Mouse (Mus musculus): Measurements from ENCODE around the gene Zfp26. TPM values are rescaled to one million over a fixed set of nuclear protein-coding genes. Genes with fewer than 3 reads are reported as not detected.

The Zfp26 gene
- polyA plus RNA-seq (2015; fragmentation: Nextera tagmentation; extraction: Ambion mirVana) = 17.8 and 21.9 TPM in 2 replicates

DNA sequence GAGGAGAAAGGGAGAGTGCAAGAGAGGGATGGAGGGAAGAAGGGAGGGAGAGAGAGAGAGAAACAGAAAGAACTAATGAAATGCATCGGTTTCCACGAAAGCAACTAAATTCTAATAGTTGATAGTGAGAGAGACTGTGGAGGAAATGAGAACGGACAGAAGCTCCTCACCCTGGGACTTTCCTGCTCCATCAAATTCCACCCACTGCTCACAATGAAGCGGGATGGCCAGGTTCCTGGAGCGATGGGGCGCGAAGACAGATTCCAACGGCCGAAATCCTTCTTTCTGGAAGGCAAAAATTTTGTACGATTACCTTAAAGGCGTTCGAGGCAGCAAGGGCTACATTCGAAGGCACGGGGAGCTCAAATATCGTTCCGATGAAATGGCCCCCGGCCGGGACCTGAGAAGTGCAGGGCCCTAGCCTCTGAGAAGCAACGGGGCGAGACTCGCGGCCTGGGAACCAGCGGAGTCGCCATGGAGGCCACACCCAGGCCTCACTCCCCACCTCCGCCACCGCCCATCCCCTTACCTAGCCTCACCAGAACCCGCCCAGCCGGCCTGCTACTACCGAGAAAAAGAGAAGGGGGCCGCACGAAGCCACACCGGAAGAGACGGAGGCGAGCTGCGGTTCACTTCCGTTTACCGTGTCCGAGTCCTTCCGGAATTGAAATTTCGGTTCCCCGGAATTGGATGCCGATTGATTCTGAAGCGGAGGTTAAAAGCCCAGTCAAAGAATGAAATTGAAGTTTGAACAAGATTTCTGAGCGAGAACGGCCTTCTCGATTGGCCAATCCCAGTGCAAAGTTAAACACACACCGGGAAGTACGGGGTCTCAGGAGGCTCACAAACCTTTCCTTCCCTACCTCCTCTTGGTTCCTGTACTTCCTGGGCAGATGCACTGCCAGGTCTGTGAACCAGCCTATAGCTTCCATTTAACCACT is at the start of gene Zfp26:
Gene Zfp26, minus strand, starts transcription at position 786 of the 941 bp plus-strand sequence.
- peak within 1 kb of the TSS; percentile 84 for H3K9ac ChIP-seq
- ATAC-seq (replicated peaks; ENCODE audit: low FRiP score) = peak; percentile 96
- under 1% methylated on average over 48 of the region's 48 CpGs for WGBS
- H3K4me3 ChIP-seq (replicated peaks) = peak within 1 kb of the TSS; percentile 84
- peak within 1 kb of the TSS; percentile 73 for H3K4me2 ChIP-seq
- H3K36me3 ChIP-seq = peaks cover 30% of the 10 kb centered on the region
- peaks cover 16% of the 10 kb centered on the region for H3K4me1 ChIP-seq
- 0 out of 2 replicates have a peak, but pooled peaks cover 5% of the 10 kb centered on the region for H3K27me3 ChIP-seq
- H3K9me3 ChIP-seq (replicated peaks) = no peaks in the 10 kb centered on the region
- H3K27ac ChIP-seq = peak within 1 kb of the TSS; percentile 95

DNA sequence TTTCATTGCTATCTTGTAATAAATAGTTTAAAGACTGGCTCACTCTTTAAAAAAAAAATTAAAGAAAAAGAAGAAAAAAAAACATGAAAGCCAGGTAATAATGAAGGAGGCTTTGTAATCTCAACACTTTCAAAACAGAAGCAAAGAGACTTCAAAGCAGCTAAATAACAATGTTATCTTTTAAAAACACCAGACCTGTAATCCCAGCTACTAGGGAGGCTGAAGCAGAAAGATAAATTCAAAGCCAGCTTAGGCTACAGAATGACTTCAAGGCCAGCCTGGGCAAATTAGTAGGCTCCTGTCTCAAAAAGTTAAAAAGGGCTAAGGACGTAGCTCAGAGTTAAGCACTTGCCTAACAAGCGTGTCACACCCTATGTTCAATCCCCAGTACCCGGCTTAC is 49.7 kb upstream of the Zfp26 start:
- Histone ChIP-seq H3K4me2 (no peak overlapping the region), H3K4me1 (peaks cover 9% of the 10 kb centered on the region; the same call in 1 of the 2 replicates), H3K9me3 (replicated peaks) (no peaks in the 10 kb centered on the region), H3K36me3 (peaks cover 73% of the 10 kb centered on the region), H3K27me3 (no peaks in the 10 kb centered on the region), H3K4me3 (replicated peaks) (no peak overlapping the region), H3K27ac (no peak overlapping the region), H3K9ac (no peak overlapping the region)
- 77% methylated on average over 3 of the region's 3 CpGs for WGBS
- ATAC-seq (replicated peaks; ENCODE audit: low FRiP score) = no peak

DNA sequence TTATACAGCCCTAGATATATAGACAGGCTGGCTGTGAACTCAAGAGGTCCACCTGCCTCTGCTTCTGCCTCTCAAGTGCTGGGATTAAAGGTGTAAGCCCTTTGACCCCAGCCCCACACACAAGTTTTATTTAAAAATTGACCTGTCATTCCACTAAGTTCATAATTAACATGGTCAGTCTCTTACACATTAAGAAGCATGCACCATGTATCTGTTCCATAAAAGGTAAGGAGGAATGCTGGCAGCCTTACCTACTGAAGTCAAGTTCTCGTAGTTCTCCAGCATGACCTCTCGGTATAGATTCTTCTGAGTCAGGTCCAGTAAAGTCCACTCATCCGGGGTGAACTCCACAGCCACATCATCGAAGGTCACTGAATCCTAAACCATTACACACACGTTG is 44.8 kb upstream of the Zfp26 start:
- no peak overlapping the region for H3K4me2 ChIP-seq
- peaks cover 86% of the 10 kb centered on the region for H3K36me3 ChIP-seq
- no peak for ATAC-seq (replicated peaks; ENCODE audit: low FRiP score)
- H3K27me3 ChIP-seq = no peaks in the 10 kb centered on the region
- no peak overlapping the region for H3K4me3 ChIP-seq (replicated peaks)
- H3K9me3 ChIP-seq (replicated peaks) = no peaks in the 10 kb centered on the region
- H3K9ac ChIP-seq = no peak overlapping the region
- H3K27ac ChIP-seq = no peak overlapping the region
- H3K4me1 ChIP-seq = no peaks in the 10 kb centered on the region
- WGBS = 82% methylated on average over 5 of the region's 5 CpGs

DNA sequence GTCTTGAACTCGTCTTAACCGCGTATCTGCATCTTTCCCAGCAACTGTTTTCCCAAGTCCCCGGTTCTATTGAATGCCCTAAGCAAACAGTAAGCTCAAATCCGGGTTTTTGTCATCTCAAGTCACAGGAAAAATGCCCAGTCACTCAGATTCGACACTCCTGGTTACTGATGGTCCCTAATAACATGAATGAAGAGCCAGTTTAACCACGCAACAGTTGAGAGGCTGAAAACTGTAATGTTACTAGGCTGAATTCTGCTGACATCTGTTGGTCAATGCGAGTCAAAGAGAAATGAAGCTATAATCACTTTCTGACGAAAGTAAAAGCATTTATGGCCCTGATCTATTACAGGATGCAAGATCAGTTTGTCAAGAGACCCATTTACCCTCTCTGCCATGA is 33.3 kb upstream of the Zfp26 start:
- peaks cover 31% of the 10 kb centered on the region for H3K36me3 ChIP-seq
- H3K9ac ChIP-seq = peak overlapping the region; percentile 79
- 6% methylated on average over 9 of the region's 9 CpGs for WGBS
- no peaks in the 10 kb centered on the region for H3K27me3 ChIP-seq
- no peaks in the 10 kb centered on the region for H3K9me3 ChIP-seq (replicated peaks)
- H3K4me1 ChIP-seq = peaks cover 28% of the 10 kb centered on the region
- peak overlapping the region; percentile 96 for H3K27ac ChIP-seq
- no peak for ATAC-seq (replicated peaks; ENCODE audit: low FRiP score)
- H3K4me2 ChIP-seq = peak overlapping the region; percentile 71
- peak overlapping the region; percentile 83 for H3K4me3 ChIP-seq (replicated peaks)

- H3K9ac ChIP-seq = peak within 1 kb of the TSS; percentile 79
- peak within 1 kb of the TSS; percentile 83 for H3K4me3 ChIP-seq (replicated peaks)
- peak within 1 kb of the TSS; percentile 96 for H3K27ac ChIP-seq
- H3K4me1 ChIP-seq = peaks cover 28% of the 10 kb centered on the region
- 1% methylated on average over 40 of the region's 40 CpGs for WGBS
- peaks cover 25% of the 10 kb centered on the region for H3K36me3 ChIP-seq
- H3K4me2 ChIP-seq = peak within 1 kb of the TSS; percentile 71
- H3K27me3 ChIP-seq = no peaks in the 10 kb centered on the region
- no peaks in the 10 kb centered on the region for H3K9me3 ChIP-seq (replicated peaks)
- ATAC-seq (replicated peaks; ENCODE audit: low FRiP score) = peak; percentile 96
Observed at GRCm38 (mm10) chr9:20492527-20493233, 32.7 kb upstream of the Zfp26 start, which contains the start of gene Zfp426. Zfp426 (minus strand) TSS chr9:20492746.

DNA sequence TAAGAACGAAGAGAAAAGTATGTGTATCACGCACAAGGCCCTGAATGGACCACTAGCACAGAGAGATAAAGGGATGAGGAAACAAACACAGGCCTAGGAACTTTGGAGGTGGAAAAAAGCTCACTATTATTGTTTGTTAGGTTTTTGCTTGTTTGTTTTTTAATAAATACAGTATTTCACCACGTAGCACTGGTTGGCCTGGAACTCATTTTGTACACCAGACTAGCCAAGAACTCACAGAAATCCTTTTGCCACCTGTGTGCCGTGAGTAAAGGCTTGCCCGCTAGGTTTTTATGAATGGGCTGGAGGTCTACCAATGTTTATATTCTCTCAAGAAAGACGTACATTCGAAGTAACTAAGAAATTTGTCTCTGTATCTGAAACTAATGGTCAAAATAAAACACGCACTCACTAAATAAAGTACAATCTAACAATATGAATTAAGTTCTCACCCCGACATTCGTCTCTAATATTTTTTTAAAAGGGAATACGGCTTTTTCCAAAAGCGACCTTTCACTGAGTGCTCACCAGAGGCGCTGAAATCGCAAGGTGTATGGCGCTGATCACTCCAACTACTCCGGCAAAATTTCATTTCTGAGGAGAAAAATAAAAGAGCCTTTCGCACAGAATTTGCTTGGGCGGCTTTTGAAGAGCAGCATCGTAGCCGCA is 32.0 kb upstream of the Zfp26 start:
- Histone ChIP-seq H3K4me2 (peak overlapping the region; percentile 71), H3K9me3 (replicated peaks) (no peaks in the 10 kb centered on the region), H3K4me3 (replicated peaks) (peak overlapping the region; percentile 83)

DNA sequence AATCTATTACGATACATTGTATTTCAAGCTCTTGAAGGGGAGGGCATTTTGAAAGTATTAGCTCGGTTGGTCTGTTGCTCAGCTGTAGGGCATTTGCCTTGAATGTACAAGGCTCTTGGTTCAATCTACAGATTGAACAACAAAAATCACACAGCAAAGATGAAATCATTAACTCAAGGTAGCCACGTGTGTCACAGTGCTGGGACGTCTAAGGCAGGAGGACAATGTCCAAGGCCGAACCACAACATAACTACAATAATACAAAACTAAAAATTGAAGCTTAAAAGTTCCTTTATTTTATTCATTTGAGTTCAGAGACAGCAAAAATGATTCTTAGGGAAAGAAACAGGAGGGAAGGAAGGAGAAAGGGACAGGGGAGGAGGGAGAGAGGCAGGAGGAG is 29.6 kb upstream of the Zfp26 start:
- Histone ChIP-seq H3K4me2 (no peak overlapping the region), H3K9ac (no peak overlapping the region), H3K4me1 (peaks cover 28% of the 10 kb centered on the region), H3K9me3 (replicated peaks) (no peaks in the 10 kb centered on the region), H3K27me3 (no peaks in the 10 kb centered on the region), H3K27ac (no peak overlapping the region), H3K4me3 (replicated peaks) (no peak overlapping the region), H3K36me3 (peaks cover 29% of the 10 kb centered on the region)
- WGBS = 87% methylated on average over 5 of the region's 5 CpGs
- ATAC-seq (replicated peaks; ENCODE audit: low FRiP score) = no peak

More for the DNA sequence above, 32.0 kb upstream of the Zfp26 start:
- ATAC-seq (replicated peaks; ENCODE audit: low FRiP score) = no peak
- peak overlapping the region; percentile 96 for H3K27ac ChIP-seq
- no peaks in the 10 kb centered on the region for H3K27me3 ChIP-seq
- peaks cover 22% of the 10 kb centered on the region for H3K36me3 ChIP-seq
- H3K9ac ChIP-seq = peak overlapping the region; percentile 79
- 10% methylated on average over 20 of the region's 20 CpGs for WGBS
- peaks cover 28% of the 10 kb centered on the region for H3K4me1 ChIP-seq

- no peak for ATAC-seq (replicated peaks; ENCODE audit: low FRiP score)
- Histone ChIP-seq H3K9me3 (replicated peaks) (no peaks in the 10 kb centered on the region), H3K4me1 (no peaks in the 10 kb centered on the region), H3K4me2 (no peak overlapping the region), H3K27me3 (no peaks in the 10 kb centered on the region), H3K9ac (no peak overlapping the region), H3K4me3 (replicated peaks) (no peak overlapping the region), H3K36me3 (peaks cover 85% of the 10 kb centered on the region), H3K27ac (no peak overlapping the region)
- 93% methylated on average over 5 of the region's 5 CpGs for WGBS
Observed at GRCm38 (mm10) chr9:20479396-20479795, 19.4 kb upstream of the Zfp26 start.

- H3K4me3 ChIP-seq (replicated peaks) = no peak overlapping the region
- H3K27ac ChIP-seq = no peak overlapping the region
- H3K27me3 ChIP-seq = no peaks in the 10 kb centered on the region
Observed at GRCm38 (mm10) chr9:20476632-20477031, 16.7 kb upstream of the Zfp26 start.

GRCm38 (mm10) chr9:20466761-20467442 is 6.9 kb upstream of the Zfp26 start:
- 0 out of 2 replicates have a peak, but pooled peaks cover 5% of the 10 kb centered on the region for H3K27me3 ChIP-seq
- no peaks in the 10 kb centered on the region for H3K4me1 ChIP-seq
- peak; percentile 71 for ATAC-seq (replicated peaks; ENCODE audit: low FRiP score)
- H3K4me2 ChIP-seq = no peak overlapping the region
- H3K27ac ChIP-seq = no peak overlapping the region
- 55% methylated on average over 7 of the region's 7 CpGs for WGBS
- peaks cover 8% of the 10 kb centered on the region; the same call in 1 of the 2 replicates for H3K9me3 ChIP-seq (replicated peaks)
- peaks cover 36% of the 10 kb centered on the region for H3K36me3 ChIP-seq
- no peak overlapping the region for H3K4me3 ChIP-seq (replicated peaks)
- no peak overlapping the region for H3K9ac ChIP-seq

More at GRCm38 (mm10) chr9:20476632-20477031, 16.7 kb upstream of the Zfp26 start:
- H3K9ac ChIP-seq = no peak overlapping the region
- no peak overlapping the region for H3K4me2 ChIP-seq
- H3K4me1 ChIP-seq = no peaks in the 10 kb centered on the region
- no peak for ATAC-seq (replicated peaks; ENCODE audit: low FRiP score)
- H3K36me3 ChIP-seq = peaks cover 85% of the 10 kb centered on the region
- H3K9me3 ChIP-seq (replicated peaks) = no peaks in the 10 kb centered on the region
- WGBS = 96% methylated on average over 1 of the region's 1 CpGs

DNA sequence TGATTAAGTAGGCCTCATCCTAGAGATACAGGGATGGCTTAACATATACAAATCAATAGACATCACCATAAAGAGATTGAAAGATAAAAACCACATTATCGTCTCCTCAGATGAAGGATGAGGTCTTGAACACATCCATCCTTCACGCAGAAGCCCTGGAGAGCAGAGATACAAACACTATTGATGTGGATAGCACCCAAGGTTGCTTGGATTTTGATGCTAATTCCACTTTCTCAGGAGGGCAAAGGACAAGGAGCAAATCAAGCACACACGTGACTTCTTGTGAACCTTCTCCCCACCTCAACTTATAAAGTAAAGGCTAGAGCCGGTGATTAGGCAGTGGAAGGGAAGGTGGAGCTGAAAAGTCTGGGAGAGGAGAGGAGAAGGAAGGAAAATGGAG is 6.3 kb downstream of the Zfp26 start:
- peaks cover 6% of the 10 kb centered on the region for H3K4me1 ChIP-seq
- H3K36me3 ChIP-seq = peaks cover 63% of the 10 kb centered on the region
- ATAC-seq (replicated peaks; ENCODE audit: low FRiP score) = no peak
- no peaks in the 10 kb centered on the region for H3K27me3 ChIP-seq
- 88% methylated on average over 4 of the region's 4 CpGs for WGBS
- no peak overlapping the region for H3K9ac ChIP-seq
- no peaks in the 10 kb centered on the region for H3K9me3 ChIP-seq (replicated peaks)
- no peak overlapping the region for H3K27ac ChIP-seq
- H3K4me2 ChIP-seq = no peak overlapping the region
- H3K4me3 ChIP-seq (replicated peaks) = no peak overlapping the region
